Mouse (Mus musculus): ENCODE measurements around the gene Gm7544.
"Not testable (repeated sequence)": the region's sequence is repeated elsewhere in the genome, so short reads cannot be mapped to it uniquely, and the experiment has no call there.

DNA sequence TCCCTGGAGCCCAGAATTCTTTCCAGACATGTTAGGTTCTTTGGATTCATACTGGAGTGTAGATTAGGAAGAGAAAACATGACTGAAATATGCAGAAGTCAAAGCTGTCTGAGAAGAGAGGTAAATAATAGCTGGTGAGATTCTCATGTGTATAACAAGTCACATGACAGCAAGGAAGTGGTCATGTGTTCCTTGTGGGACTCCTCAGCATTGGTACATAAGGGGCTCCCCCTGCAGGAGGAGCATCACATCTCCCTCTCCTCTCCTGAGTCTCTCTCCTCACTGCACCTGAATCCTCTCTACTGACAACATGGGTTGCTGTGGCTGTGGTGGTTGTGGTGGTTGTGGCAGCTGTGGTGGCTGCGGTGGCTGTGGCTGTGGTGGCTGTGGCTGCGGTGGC lies 9.8 kb downstream of the Gm7544 start:
- not testable (repeated sequence) for TF ChIP-seq CTCF (IDR thresholded peaks at IDR 0.05; ENCODE audit: borderline replicate concordance, extremely low read depth, insufficient read depth, insufficient read length); POLR2A (IDR thresholded peaks at IDR 0.05; ENCODE audit: borderline replicate concordance, extremely low read depth, insufficient read depth, insufficient read length, poor library complexity, severe bottlenecking)
